Mouse (Mus musculus): ENCODE measurements around the gene App.

DNA sequence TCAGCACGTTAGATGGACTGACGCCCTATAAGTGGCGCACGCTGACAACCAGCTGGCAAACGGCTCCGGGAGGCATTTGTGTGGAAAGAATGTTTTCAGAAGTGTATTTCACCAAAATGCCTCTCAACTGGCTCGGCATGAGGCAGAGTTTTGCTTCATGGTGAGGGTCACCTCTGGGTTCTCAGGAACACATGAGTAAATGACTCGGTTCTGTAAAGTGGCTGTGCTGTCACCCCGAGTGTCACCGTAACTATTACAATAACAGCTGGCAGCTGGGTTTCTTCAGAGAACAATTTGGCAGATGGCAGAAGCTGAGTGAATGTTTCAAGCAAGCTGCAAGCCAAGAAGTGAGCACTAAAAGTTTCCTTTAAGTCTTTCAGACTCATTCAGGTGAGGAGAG, 85.4 kb downstream of the App start:
- TF ChIP-seq CTCF (IDR thresholded peaks at IDR 0.05; ENCODE audit: low read depth) (no peak), EP300 (IDR thresholded peaks at IDR 0.05; ENCODE audit: low read depth) (no peak)
